Mouse (Mus musculus): Measurements from ENCODE around the gene Ppp6r2.
A peak's percentile ranks its signal among the peaks of the same experiment; 100 is the strongest.

The Ppp6r2 gene

DNA sequence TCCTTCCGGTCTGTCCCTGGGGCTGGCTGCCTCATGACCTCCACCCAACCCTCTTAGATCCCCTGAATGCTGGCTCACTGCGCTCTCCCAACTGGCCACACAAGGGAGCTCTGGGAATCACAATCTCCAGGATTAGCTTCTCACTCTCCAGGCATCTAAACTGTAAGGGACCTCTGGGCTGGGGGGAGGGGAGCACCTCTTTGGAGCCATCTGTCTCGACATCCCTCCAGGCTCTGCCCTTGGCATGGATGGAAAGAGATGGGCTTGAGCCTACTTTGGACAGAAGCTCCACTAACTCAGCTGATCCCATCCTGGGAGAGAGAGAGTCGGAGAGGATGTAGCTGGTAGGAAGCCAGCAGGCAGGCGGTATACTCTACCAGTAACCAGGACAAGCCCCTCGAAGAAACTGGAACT, 29.0 kb upstream of the Ppp6r2 start:
- DNase-seq = peak; percentile 56

DNA sequence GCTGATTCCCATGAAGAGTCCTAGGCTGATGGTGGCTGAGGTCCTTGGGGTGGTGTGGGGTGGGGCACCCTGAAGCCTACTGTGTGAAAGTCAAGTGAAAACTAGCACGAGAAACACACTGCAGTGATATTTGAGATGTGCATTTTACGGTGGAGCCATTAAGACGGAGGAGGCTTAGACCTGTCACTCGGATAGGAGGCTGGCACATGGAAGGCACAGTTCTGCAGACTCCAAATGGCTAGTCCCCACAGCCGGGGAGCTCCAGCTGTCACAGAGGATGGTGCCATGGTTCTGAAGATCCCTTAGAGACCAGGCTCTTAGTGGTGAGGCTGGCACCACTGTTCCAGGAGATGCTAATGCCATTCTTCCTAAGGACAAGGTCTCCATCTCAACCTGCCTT, 28.5 kb upstream of the Ppp6r2 start:
- DNase-seq = no peak

DNA sequence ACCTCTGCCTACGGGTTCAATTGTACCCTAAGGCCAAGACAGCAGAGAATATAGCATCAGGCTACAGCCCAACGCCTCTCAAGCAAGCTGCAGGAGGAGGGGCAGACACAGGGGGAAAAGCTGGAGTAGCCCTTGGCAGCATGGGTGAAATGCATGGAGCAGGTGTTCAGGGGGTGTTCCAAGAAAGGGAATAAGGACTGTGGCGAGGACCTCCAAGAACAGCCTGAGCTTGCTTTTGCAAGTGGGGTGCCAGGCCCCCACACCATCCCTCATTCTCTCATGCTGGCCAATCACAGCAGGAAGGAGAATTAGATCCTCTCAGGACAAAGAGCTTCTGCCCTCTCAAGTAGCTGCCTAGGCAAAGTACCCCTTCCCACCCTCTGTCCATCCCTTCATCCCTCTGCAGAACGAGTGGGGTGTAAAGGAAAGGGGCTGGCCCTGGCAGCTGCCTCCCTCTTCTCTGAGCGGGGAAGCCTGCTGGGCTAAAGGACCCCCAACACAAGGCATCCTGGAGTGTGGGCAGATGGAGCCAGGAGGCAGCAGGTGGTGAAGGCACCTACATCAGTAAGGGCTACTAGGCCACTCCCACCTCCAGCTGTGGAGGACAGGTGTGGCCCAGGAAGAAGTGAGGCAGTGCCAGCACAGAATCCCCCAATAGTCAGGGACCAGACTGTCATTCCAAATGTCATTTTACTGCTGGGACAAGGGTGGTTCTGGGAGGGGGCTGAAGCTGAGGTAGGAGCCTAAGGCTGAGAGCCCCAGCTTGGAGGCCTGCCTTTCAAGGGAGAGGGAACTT, 27.0 kb upstream of the Ppp6r2 start:
- DNase-seq = no peak

DNA sequence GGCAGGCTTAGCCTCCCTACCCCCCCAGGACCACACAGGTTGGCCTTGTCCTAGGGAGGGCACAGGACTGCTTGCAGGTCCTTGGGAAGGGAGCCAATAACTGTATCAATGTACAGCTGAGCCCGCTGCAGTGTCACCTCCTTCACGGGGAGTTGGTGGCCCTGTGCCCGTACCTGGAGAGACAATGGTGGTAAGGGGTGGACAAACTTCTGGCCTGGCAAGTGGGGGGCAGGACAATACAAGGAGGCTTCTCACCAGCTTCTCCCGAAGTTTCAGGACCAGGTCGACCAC, 26.5 kb upstream of the Ppp6r2 start:
- no peak for DNase-seq

DNA sequence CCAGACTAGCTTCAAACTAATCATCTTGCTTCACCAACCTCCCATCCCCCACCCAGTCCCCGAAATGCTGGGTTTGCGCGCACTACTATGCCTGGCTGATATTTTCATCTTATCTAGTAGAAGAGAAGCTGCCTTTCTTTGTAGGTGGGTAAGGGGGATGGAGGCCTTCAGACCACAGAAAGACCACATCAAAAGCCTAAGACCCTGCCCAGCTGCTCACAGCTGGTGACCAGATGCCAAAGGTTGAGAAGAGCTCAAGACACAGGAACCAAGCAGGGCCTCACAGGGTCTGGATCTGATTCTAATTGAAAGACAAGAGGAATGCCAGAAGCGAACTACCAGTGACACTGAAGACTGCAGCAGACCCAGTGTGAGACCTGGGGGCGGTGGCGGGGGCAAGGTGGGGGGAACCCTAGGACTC, 16.1 kb upstream of the Ppp6r2 start:
- DNase-seq = no peak

DNA sequence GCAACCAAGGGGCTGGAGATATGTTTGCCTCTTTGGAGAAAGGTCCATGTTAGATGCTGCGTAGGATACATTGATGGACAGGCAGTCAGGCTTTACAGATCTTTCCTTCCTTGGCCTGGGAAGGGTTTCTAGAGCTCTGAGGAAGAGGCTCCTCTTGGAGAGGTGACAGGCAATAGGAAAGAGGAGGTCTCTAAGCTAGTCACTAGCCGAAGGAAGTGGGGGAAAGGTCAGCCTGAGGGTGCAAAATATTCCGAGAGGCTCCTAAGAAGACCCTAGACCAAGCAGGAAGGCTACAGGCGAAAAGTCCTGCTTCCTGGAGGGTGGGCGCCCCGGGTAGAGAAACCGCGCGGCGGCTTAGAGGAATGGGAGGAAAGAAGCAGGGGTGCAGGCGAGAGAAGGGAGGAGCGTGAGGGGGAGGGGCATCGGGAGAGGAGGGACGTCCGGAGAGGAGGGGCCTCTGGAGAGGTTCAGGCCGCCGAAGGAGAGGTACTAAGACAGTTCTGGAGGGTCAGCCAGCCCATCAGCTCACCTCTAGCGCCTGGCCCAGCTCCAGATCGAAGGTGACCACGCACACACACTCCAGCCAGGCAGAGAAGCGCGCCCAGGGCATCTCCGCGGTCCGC, 15.6 kb upstream of the Ppp6r2 start:
- peak; percentile 92 to 94 for DNase-seq

DNA sequence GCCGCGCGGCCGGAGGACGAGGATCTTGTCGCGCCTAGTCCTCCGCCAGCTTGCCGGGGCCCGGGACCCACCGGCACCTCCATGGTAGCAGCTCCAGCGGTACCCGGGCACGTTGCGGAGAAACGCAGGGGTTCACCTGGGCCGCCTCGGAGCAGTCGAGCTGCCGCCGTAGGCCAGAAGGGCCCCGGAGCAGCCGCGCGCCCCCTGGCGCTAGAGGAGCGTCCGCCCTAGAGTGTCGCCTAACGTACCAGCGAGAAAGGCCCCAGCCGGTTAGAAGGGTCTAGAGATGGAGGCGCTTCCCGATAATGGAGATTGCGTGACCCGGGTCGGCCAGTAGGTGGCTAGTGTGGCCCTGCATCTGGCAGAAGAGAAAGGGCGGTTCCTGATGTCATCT, 15.0 kb upstream of the Ppp6r2 start, which contains the start of gene Dennd6b:
TSS of gene Dennd6b (minus strand) at position 184 of the 394 bp plus-strand sequence.
- DNase-seq = peak; percentile 97 to 98

DNA sequence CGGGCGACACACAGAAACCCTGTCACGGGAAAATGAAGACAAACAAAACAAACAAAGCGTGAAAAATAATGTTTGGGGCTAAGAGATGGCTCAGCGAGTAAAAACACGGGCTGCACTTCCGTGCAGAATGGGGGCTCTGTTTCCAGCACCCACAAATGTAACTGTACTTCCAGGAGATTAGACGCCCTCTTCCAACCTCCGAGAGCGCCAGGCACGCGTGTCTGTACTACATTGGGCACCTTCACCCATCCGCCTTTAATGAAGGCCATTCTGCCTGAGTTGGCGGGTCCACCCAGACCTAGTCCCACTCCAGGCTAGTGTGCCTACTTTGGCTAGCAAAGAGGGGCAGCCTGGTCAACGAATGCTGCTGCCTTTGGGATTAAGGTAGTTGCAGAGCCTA, 14.3 kb upstream of the Ppp6r2 start:
- DNase-seq = no peak

DNA sequence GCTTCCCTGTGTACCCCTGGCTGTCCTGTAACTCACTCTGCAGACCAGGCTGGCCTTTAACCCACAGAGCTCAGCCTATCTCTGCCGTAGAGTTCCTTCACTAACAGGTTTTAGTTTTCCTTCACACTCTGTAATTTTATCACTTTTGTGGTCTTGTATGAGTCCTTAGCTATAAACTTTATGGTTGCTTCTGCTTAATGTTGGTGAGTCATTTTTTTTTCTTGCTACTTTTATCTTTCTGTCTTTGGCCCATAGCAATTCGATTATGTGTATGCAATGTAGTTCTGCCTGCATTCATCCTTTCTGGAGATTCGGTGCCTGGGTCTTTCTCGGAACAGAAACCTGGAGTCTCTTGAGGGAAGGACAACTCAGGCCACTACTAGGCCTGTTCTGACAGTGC, 3.9 kb upstream of the Ppp6r2 start:
- DNase-seq = no peak

DNA sequence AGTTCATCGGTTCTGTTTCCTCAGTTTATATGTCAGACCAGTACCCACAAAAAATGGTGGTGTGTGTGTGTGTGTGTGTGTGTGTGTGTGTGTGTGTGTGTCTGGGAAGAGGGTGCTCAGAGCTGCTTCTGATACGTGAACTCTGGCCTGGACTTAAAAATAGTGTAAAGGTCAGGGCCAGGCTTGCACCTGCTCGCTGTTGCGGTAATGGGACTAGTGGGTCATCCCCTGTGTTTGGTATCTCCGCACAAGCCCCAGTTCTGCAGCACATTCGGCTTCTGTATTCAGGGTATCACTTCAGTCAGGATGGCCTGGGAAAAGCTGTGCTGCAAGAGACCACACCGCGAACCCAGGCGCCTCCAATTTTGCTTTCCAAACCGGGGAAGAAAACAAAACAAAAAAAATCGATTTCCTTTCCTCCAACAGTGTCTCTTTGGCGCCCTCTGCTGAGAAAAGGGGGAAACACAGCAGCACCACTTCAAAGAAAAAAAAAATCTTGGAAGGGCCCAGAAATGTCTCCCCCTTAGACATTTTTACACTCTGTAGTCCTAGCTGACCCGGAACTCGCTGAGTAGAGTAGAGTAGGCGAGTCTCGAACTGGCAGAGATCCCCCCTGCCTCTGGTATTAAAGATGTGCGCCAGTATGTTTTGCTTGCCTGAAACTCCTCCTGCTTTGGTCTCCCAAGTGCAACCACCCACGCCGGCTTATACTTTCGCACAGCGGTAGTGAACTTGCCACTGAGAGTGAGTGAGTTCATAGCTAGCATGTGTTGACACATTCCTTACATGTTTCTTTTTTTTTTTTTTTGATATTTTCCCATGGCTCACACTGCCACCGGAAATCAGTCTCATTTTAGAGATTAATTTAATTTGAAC, 1.2 kb upstream of the Ppp6r2 start:
- peak; percentile 87 to 92 for DNase-seq

DNA sequence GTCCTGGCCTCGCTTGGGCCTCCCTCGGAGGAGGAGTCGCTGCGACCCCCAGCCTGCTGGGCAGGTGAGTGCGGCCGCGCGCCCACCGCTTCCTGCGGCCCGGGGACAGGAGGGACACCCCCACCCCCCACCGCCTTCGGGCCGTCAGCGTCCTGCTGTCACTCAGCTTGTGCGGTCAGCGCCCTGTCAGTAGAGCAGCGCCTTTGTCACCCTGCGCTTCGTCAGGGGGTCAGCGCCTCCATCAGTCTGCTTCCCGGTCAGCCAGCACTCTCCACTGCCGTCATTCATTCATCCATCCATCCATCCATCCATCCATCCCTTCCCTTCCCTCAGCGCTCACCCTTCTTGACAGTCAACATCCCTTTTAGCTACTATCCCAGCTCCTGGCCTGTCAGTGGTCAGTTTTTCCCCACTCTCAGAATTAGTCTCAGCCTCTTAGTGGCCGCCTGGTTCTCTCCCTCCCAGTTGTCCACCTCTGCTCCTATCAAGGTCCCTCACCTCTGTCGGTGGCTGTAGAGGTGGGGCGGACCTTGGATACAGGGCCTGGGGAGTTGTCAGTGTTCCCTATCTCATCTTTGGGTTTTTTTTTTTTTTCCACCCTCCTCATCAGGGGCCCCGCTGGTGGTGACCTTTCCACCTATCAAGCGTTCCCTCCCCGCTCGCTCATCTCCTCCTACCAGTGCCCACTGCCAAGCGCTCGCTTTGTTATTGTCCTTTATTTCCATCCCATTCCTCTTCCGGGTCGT, 536 bp downstream of the Ppp6r2 start:
- DNase-seq = peak; percentile 23 to 28

DNA sequence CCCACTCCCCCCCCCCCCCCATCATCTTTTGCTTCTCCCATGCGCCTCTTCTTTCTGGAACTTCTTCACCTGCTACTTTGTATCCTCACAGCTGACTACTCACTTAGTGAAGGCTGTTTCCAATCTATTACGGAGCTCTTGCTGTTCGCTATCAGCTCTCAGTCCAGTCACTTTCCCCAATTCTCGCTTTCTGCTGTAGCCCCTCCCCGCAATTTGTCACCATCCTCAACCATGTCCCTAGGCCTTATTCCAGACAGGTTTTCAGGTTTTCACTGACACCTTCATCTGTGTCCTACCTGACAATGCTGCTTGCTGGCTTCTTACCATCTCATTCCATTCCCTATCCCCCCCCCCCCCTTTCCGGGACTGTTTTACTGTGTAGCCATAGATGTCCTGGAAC, 1.1 kb downstream of the Ppp6r2 start:
- DNase-seq = no peak

DNA sequence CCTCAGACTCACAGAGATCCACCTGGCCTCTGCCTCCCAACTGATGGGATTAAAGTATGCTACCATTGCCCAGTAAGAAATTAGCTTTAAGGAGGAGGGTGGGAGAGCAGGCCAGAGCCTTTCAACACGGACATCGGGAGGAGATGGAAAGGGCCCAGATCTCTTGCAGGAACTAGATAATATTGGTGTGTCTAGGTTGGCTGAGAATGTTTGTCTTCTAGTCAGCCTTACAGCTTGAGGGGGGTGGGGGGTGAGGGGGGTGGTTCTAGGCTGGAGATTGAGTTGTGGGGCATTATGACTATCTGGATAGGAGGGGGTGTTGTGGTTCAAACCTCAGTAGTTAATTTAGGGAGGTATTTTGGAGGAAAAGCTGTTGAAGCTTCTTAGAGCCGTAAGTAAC, 2.2 kb downstream of the Ppp6r2 start:
- DNase-seq = no peak

DNA sequence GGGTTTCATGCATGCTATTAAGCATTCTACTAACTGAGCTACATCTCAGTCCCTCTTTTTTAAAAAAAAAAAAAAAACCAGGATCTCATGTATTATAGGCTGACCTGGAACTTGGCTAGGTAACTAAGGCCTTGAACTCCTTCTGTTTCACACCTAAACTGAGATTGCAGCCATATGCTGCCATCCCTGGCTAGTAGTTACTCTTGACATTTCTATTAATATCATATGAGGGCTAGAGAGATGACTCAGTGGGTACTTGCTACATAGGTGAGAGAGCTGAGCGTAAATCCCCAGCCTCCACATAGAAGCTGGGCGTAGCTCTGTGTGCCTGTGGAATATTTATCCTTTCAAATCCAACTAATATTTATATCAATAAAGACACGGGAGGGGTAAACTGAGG, 3.6 kb downstream of the Ppp6r2 start:
- DNase-seq = no peak

DNA sequence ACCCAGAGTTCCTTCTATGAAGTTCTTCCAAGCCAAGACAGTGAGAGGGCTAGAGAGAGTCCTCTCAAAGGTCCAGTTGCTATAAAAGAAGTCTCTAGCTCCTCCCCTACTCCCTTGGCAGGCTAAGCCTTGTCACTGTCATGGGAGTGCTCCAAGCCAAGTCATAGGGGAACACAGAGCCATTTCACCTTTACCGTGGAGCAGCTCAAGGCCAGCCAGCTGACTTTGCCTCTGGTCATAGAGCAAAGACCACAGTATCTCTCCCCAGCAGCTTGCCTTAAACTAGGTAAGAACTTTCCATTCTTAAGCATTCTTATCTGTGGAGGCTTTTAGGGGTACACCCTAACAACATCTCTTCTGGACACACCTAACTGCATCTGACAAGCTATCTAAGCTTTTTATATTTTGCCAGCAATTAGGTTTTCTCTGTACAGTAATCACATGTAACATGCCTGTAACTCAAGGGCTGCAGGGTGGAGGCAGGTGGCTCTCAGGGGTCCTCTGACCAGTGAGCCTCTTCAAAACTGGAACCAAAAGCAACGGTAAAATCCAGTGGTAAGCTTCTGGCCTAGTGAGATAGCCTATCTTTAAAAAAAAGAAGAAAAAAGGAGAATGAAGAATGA, 4.4 kb downstream of the Ppp6r2 start:
- DNase-seq = peak in 1 of 2 experiments; percentile 20

DNA sequence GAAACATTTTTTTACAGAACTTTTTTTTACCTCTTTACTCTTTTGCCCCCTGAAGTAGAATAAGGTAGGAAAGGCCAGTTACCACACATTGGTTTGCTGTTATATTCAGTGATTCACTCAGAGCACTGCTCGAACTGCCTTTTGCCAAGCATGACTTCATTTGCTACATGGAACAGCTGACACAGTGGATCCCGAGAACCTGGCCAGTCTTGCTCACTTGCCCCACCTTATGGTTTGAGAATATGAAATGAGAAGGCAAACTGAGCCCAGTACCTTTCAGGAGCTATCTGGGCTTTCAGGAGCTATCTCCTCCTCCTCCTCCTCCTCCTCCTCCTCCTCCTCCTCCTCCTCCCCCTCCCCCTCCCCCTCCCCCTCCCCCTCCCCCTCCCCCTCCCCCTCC, 22.2 kb downstream of the Ppp6r2 start:
- DNase-seq = peak; percentile 13 to 34

DNA sequence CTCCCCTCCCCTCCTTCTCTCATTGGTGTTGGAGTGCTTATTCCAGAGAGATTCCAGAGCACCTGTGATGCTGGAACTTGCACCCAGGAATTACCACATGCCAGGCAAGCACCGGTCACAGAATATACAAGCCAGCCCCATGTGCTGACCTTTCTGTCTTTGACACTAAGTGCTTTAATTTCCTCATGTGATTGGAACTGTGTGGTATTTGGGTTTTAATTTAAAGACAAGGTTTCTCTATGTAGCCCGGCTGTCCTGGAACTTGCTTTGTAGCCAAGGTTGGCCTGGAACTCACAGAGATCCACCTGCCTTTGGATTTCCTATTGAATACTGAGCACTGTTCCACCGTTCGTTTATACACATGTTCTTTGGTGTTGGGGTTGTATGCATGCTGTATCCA, 22.7 kb downstream of the Ppp6r2 start:
- DNase-seq = no peak

DNA sequence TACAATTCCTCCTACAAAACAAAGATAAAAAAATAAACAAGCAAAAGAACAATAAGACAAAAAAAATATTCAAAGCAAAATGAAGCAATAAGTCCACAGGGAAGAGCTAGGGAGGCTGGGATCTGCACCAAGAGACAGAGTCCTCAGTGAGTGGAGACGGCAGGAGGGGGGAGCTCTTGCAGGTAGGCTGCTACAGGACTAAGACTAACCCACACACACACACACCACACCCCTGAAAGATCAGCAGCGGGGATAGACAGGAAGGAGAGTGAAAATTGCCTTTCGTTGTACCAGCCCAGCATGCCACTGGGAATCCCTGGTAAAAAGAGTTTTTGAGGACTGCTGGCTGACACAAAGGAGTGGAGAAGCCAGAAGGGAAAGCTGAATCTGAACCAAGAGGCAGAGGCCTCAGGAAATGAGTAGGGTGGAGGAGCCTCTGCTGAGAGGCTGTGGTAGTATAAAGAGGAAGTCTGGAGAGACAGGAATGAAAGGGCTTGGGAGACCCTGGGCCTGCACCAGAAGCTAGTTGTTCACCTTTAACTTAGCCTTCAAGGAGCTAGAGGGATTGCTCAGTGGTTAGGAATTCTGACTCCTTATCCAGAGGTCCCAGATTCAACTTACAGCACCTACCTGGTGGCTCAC, 28.5 kb downstream of the Ppp6r2 start:
- no peak for DNase-seq

DNA sequence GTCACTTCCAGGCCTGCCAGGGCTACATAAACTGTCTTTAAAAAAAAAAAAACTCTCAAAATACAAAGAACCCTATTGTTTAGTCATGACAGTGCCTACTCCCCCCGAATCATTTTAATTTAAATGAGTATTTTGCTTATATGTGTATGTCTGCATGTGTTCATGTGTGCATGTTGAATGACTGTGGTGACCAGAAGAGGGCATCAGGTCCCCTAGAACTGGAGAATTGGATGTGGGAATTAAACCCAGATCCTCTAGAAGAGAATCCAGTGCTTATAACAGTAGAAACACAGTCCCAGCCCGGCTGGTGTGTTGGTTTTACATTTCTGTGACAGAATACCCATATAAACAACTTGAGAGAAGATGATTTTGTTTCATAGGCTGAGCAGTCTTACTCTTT, 29.7 kb downstream of the Ppp6r2 start:
- peak in 1 of 2 experiments; percentile 9 for DNase-seq

DNA sequence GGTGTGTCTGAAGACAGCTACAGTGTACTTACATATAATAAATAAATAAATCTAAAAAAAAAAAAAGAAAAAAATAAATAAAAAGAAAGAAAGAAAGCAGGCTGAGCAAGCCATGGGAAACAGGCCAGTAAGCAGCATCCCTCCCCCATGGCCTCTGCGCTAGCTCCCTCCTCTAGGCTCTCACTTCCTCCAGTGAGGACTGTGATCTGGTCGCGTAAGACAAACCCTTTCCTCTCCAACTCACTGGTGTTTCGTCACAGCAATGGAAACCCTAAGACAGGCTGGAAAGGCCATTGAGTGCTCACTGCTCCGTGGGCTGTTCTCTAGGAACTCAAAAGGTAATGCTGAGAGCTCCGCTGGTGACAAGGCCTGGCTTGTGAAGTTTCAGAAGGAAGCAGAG, 37.7 kb downstream of the Ppp6r2 start:
- DNase-seq = no peak

DNA sequence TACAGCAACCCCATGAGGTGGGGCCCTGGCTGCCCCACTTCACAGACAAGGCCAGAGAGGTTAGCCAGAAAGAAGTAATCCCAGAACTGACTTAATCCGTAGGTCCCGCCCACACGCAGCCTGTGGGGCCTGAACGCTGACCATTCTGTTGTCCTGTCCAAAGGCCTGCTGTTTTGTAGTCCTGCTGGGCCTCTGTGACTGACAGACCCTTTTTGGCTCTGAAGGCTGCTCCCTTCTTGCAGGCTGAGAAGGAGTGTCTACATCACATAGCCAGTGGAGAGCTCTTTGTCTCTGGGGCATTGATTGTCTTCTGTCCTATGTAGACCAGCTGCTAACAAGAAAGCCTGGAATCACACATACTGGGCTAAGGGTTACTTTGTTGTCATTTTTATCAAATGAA, 44.0 kb downstream of the Ppp6r2 start:
- DNase-seq = no peak

DNA sequence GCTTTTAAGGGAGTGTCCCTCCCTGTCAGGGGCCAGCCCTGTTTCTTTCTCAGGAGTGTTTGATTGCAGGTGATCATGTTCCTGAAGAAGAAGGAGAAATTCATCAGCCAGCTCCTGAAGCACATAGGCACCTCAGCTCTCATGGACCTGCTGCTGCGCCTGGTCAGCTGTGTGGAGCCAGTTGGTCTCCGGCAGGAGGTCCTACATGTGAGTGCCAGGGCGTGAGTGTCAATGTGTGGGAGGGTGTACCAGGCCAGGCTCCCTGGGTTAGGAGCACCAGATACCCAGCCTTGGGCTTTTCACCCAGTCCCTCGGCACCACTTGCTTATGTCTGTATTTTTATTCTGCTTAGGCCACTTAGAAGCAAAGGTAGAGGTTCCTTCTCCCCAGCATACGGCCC, 47.6 kb downstream of the Ppp6r2 start:
- no peak for DNase-seq

All from kidney, adult 8-10 months (tissue).